Mouse (Mus musculus) spleen, adult 2 months (tissue): Measurements from ENCODE around the gene Mlana.

Experiments used
- CTCF ChIP-seq: fragments of 200-500 bp; IDR thresholded peaks from 2 replicates; pipeline ENCODE4 v1.5.1; 2011; ENCODE audit warnings: mild to moderate bottlenecking, inconsistent platforms; ENCODE audit not compliant: insufficient read depth, insufficient read length, insufficient replicate concordance; ENCODE audit errors: extremely low read depth
- POLR2A ChIP-seq: fragments of 200-500 bp; IDR thresholded peaks from 2 replicates; pipeline ENCODE4 v1.6.1; 2011; ENCODE audit warnings: low read depth, low read length, inconsistent platforms

DNA sequence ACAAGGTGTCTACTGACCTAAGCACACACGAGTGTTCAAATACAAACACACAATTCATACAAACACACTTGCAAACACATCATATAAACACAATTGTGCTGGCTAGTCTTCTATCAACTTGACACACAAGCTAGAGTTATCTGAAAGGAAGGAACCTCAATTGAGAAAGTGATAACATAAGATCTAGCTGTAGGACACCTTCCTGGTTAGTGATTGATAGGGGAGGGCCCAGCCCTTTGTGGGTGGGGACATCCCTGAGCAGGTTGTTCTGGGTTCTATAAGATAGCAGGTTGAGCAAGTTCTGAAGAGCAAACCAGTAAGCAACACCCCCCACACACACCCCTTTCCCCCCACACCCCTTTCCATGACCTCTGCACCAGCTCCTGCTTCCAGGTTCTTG lies 47.9 kb upstream of the Mlana start:
- TF ChIP-seq POLR2A (no peak), CTCF (no peak)
